Mouse (Mus musculus) testis, adult 2 months (tissue): ENCODE measurements around the gene Sbno2. TPM values are rescaled to one million over a fixed set of nuclear protein-coding genes. Genes with fewer than 3 reads are reported as not detected.

ENCODE experiments used
- H3K27ac ChIP-seq: fragments of 200-500 bp; 2 replicates; pipeline ENCODE4 v1.5.1; 2012; ENCODE audit warnings: low read depth, low read length; ENCODE audit not compliant: control insufficient read depth, insufficient read depth
- H3K27me3 ChIP-seq: fragments of 200-500 bp; 2 replicates; pipeline ENCODE4 v1.6.1; 2012; ENCODE audit warnings: mild to moderate bottlenecking, low read length, moderate library complexity; ENCODE audit not compliant: control insufficient read depth, insufficient read depth
- H3K36me3 ChIP-seq: fragments of 200-500 bp; 2 replicates; pipeline ENCODE4 v1.6.1; 2012; ENCODE audit warnings: mild to moderate bottlenecking, low read length; ENCODE audit not compliant: control insufficient read depth, insufficient read depth
- H3K4me1 ChIP-seq: fragments of 200-500 bp; 2 replicates; pipeline ENCODE4 v1.6.1; 2012; ENCODE audit warnings: low read length; ENCODE audit not compliant: control insufficient read depth, insufficient read depth
- H3K4me3 ChIP-seq: fragments of 200-500 bp; 2 replicates; pipeline ENCODE4 v1.5.1; 2012; ENCODE audit warnings: low read depth, mild to moderate bottlenecking, low read length, moderate library complexity, mixed read lengths; ENCODE audit not compliant: control insufficient read depth
- CTCF ChIP-seq: fragments of 200-500 bp; IDR thresholded peaks from 2 replicates; pipeline ENCODE4 v1.5.1; 2012; ENCODE audit warnings: low read depth, mild to moderate bottlenecking, inconsistent platforms, low read length, moderate library complexity; ENCODE audit not compliant: control insufficient read depth, insufficient read depth, insufficient replicate concordance
- POLR2A ChIP-seq: fragments of 200-500 bp; IDR thresholded peaks from 2 replicates; pipeline ENCODE4 v1.6.1; 2012; ENCODE audit warnings: low read depth, mild to moderate bottlenecking, inconsistent platforms, low read length, moderate library complexity; ENCODE audit not compliant: control insufficient read depth
- polyA plus RNA-seq: library from polyadenylated mRNA; depleted of rRNA; stranded (reverse); fragments of >200 nt; gene quantifications from 2 replicates; pipeline ENCODE4 v1.2.3, GENCODE M21; 2012

Gene Sbno2
- polyA plus RNA-seq, 1 experiment: 13.9 TPM

GRCm38 (mm10) chr10:80080396-80081070 lies 24.8 kb downstream of the Sbno2 start:
- Histone ChIP-seq H3K4me1 (no peaks in the 10 kb centered on the region; the same call in 1 of the 2 replicates), H3K4me3 (no peak overlapping the region), H3K36me3 (no peaks in the 10 kb centered on the region), H3K27me3 (no peaks in the 10 kb centered on the region), H3K27ac (no peak overlapping the region)
- TF ChIP-seq CTCF (no peak), POLR2A (no peak)

DNA sequence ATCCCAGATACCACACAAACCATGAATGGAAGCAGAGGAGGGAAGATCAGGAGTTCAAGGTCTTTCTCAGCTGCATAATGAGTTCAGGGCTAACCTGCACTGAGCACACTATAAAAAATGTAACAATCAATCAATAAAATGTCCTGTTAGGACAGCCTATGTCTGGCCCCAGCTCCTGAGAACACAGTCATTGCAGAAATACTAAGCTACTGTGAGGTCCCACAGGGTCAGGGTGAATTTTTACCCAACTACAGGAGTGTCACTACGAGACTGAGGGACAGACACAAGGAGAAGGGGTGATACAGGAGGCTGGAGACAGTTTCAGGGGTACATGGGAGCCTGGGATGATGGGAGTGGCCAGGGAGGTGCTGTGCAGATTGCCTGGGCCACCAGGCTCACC lies 27.0 kb downstream of the Sbno2 start:
- Histone ChIP-seq H3K4me3 (no peak overlapping the region), H3K36me3 (no peaks in the 10 kb centered on the region)
- TF ChIP-seq POLR2A: no peak
- no peak for TF ChIP-seq CTCF

GRCm38 (mm10) chr10:80077312-80077711 lies 28.1 kb downstream of the Sbno2 start:
- Histone ChIP-seq H3K27me3 (no peaks in the 10 kb centered on the region), H3K27ac (no peak overlapping the region), H3K4me1 (peaks cover 3% of the 10 kb centered on the region; the same call in 1 of the 2 replicates), H3K36me3 (no peaks in the 10 kb centered on the region), H3K4me3 (no peak overlapping the region)
- TF ChIP-seq POLR2A (no peak), CTCF (no peak)

More for the DNA sequence above, 27.0 kb downstream of the Sbno2 start:
- H3K27me3 ChIP-seq: no peaks in the 10 kb centered on the region
- H3K27ac ChIP-seq: no peak overlapping the region
- no peaks in the 10 kb centered on the region; the same call in 1 of the 2 replicates for H3K4me1 ChIP-seq

GRCm38 (mm10) chr10:80076386-80076785 lies 29.0 kb downstream of the Sbno2 start:
- Histone ChIP-seq H3K4me1 (peaks cover 6% of the 10 kb centered on the region; the same call in 1 of the 2 replicates), H3K27ac (no peak overlapping the region), H3K4me3 (no peak overlapping the region), H3K36me3 (no peaks in the 10 kb centered on the region), H3K27me3 (no peaks in the 10 kb centered on the region)
- TF ChIP-seq CTCF: no peak
- TF ChIP-seq POLR2A: no peak

- no peak overlapping the region for H3K27ac ChIP-seq
- H3K27me3 ChIP-seq: no peaks in the 10 kb centered on the region
- no peaks in the 10 kb centered on the region for H3K36me3 ChIP-seq
- H3K4me1 ChIP-seq: peaks cover 6% of the 10 kb centered on the region; the same call in 1 of the 2 replicates
- no peak overlapping the region for H3K4me3 ChIP-seq
- TF ChIP-seq POLR2A: no peak
- TF ChIP-seq CTCF: no peak
Measured at GRCm38 (mm10) chr10:80075924-80076323, 29.4 kb downstream of the Sbno2 start.

DNA sequence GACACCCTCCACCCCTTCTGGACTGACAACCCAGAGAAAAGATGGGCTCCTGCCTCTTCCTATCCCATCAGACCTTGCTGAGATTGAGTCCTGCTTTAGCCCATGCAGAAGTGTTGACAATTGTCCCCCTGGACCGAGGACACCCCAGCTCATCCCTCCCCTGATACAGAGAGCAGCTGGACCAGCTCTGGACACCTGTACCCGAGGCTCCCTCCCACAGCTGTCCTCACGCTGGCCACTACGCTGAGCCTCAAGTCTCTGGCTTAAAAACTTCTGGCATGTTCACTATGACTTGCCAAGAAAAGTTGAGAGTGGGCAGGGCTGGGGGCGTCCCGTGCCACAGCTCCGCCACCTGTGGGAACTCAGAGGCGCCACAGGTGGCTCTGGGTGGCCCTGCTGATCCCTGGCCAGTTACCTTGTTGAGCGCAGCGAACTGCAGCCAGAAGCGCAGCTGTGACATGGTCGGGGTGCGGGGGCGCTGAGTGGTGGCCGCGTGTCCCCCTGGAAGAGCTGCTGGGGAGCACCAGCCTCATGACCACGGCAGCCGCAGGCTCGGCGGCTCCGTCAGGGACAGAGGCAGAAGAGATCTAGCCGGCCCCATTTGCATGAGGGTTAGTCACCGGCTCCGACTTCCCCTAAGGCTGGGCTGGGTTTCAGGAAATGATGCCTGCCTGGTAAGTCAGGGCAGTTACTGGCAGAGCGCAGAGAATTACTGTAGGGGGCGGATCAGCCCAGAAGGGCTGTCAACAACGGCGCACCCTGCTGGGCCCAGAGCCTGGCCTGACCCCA lies 30.4 kb downstream of the Sbno2 start:
- no peak for TF ChIP-seq CTCF
- no peak for TF ChIP-seq POLR2A
- Histone ChIP-seq H3K36me3 (no peaks in the 10 kb centered on the region), H3K4me3 (no peak overlapping the region), H3K27me3 (no peaks in the 10 kb centered on the region), H3K27ac (no peak overlapping the region), H3K4me1 (peaks cover 11% of the 10 kb centered on the region; the same call in 1 of the 2 replicates)

GRCm38 (mm10) chr10:80072623-80073489 lies 32.5 kb downstream of the Sbno2 start:
- Histone ChIP-seq H3K27me3 (no peaks in the 10 kb centered on the region), H3K4me1 (peaks cover 13% of the 10 kb centered on the region), H3K27ac (no peak overlapping the region), H3K36me3 (no peaks in the 10 kb centered on the region), H3K4me3 (peak overlapping the region; percentile 3; the same call in 1 of the 2 replicates)
- no peak for TF ChIP-seq CTCF
- TF ChIP-seq POLR2A: no peak
